Mouse (Mus musculus): ENCODE measurements at regions not wholly inside any gene's neighbourhood (a gene's known extent, or its start where the extent isn't known, plus 50 kb on each side); places are given as distances from the start of the nearest gene placed in this dataset.

- TF ChIP-seq CTCF (IDR thresholded peaks at IDR 0.05; ENCODE audit: extremely low read depth, insufficient read length, insufficient replicate concordance, low read depth, low read length) (no peak), POLR2A (IDR thresholded peaks at IDR 0.05; ENCODE audit: low read depth, low read length) (no peak)
Measured at GRCm38 (mm10) chr1:41960982-41961381, 734.6 kb upstream of the Pou3f3 start.

All from small intestine, adult 2 months (tissue).